ENCODE assay signal across 8 mouse cellular contexts in genomic region chr4:152072121-152072601, GRCm38 (mm10). TPM values are rescaled to one million over a fixed set of nuclear protein-coding genes. Genes with fewer than 3 reads are reported as not detected.
DNase-seq lines count a peak whose midpoint lies in the region; ATAC-seq and TF ChIP-seq lines count a peak whose summit lies in the region.

TSS of gene Plekhg5 (plus strand) at chr4:152072498.

- H3K4me2 ChIP-seq in hindbrain, embryonic 13.5 days, result no peak within 1 kb of the TSS
- H3K4me2 ChIP-seq in limb, embryonic 12.5 days, result no peak within 1 kb of the TSS
- no peak within 1 kb of the TSS for H3K4me2 ChIP-seq in stomach, embryonic 14.5 days (replicated peaks; ENCODE audit: low read depth, low read length)

- no peak for ATAC-seq in hindbrain, embryonic 13.5 days (ENCODE audit: low FRiP score)
- no peak for ATAC-seq in limb, embryonic 12.5 days (ENCODE audit: insufficient number of reproducible peaks, insufficient read depth, low FRiP score, low TSS enrichment, low read depth)
- no peak for ATAC-seq in stomach, embryonic 14.5 days (ENCODE audit: insufficient number of reproducible peaks, insufficient read depth, low FRiP score, low read depth)

- peaks cover 30% of the 10 kb centered on the region for H3K4me1 ChIP-seq in hindbrain, embryonic 13.5 days (replicated peaks)
- H3K4me1 ChIP-seq in limb, embryonic 12.5 days (replicated peaks), result peaks cover 24% of the 10 kb centered on the region
- H3K4me1 ChIP-seq in stomach, embryonic 14.5 days (ENCODE audit: control insufficient read depth, insufficient read depth, low read length), result peaks cover 7% of the 10 kb centered on the region; the same call in 1 of the 2 replicates

- peak within 1 kb of the TSS; percentile 51 for H3K27ac ChIP-seq in gastrocnemius, adult 2 months
- H3K27ac ChIP-seq in hindbrain, embryonic 13.5 days, result peak within 1 kb of the TSS; percentile 30; the same call in 1 of the 2 replicates
- 0 out of 2 replicates have a peak within 1 kb of the TSS, but pooled peaks have one; percentile 13 for H3K27ac ChIP-seq in limb, embryonic 12.5 days
- H3K27ac ChIP-seq in stomach, embryonic 14.5 days (ENCODE audit: low read length), result no peak within 1 kb of the TSS

- WGBS in hindbrain, embryonic 13.5 days, result 49% methylated on average over 10 of the region's 10 CpGs
- 67% methylated on average over 10 of the region's 10 CpGs for WGBS in limb, embryonic 12.5 days
- 63% methylated on average over 10 of the region's 10 CpGs for WGBS in stomach, embryonic 14.5 days

- H3K4me3 ChIP-seq in gastrocnemius, adult 2 months, result peak within 1 kb of the TSS; percentile 57
- H3K4me3 ChIP-seq in hindbrain, embryonic 13.5 days, result no peak within 1 kb of the TSS
- no peak within 1 kb of the TSS for H3K4me3 ChIP-seq in limb, embryonic 12.5 days (replicated peaks)
- H3K4me3 ChIP-seq in stomach, embryonic 14.5 days (ENCODE audit: low read depth, low read length), result no peak within 1 kb of the TSS

- intact Hi-C loops in gastrocnemius, adult 2 months (cut with DNase I), result no loop called here

- no peaks in the 10 kb centered on the region for H3K36me3 ChIP-seq in hindbrain, embryonic 13.5 days
- no peaks in the 10 kb centered on the region for H3K36me3 ChIP-seq in limb, embryonic 12.5 days
- H3K36me3 ChIP-seq in stomach, embryonic 14.5 days (ENCODE audit: control insufficient read depth, insufficient read depth, low read length), result no peaks in the 10 kb centered on the region

- no peak for TF ChIP-seq CTCF in gastrocnemius, adult 2 months (IDR thresholded peaks at IDR 0.05)

- no peak within 1 kb of the TSS for H3K9ac ChIP-seq in hindbrain, embryonic 13.5 days
- H3K9ac ChIP-seq in limb, embryonic 12.5 days (replicated peaks), result no peak within 1 kb of the TSS; the same call in 1 of the 2 replicates
- no peak within 1 kb of the TSS for H3K9ac ChIP-seq in stomach, embryonic 14.5 days (replicated peaks; ENCODE audit: low read depth, low read length)

- 0 out of 2 replicates have a peak, but pooled peaks cover under 1% of the 10 kb centered on the region for H3K27me3 ChIP-seq in hindbrain, embryonic 13.5 days
- no peaks in the 10 kb centered on the region for H3K27me3 ChIP-seq in limb, embryonic 12.5 days
- H3K27me3 ChIP-seq in stomach, embryonic 14.5 days (ENCODE audit: control insufficient read depth, insufficient read depth, low read length), result no peaks in the 10 kb centered on the region

- no peaks in the 10 kb centered on the region for H3K9me3 ChIP-seq in hindbrain, embryonic 13.5 days
- no peaks in the 10 kb centered on the region for H3K9me3 ChIP-seq in limb, embryonic 12.5 days
- H3K9me3 ChIP-seq in stomach, embryonic 14.5 days (ENCODE audit: control insufficient read depth, low read depth, low read length), result no peaks in the 10 kb centered on the region

- no peak for DNase-seq in frontal cortex, adult 2 months (ENCODE audit: extremely low spot score in 1 of 2, low spot score in 1 of 2)
- no peak for DNase-seq in frontal cortex, postnatal 10 days (ENCODE audit: low spot score in 2 of 2)
- peak; percentile 48 for DNase-seq in Muller cell, postnatal 12 days (ENCODE audit: inconsistent ontology term)
- DNase-seq in gastrocnemius, adult 2 months, result peak; percentile 79
- no peak for DNase-seq in B cell, adult 2 months

RNA-seq across cellular contexts. Expression of gene Plekhg5, which starts in this region (rescaled TPM):
- 41.1 and 49.7 TPM in 2 replicates for polyA plus RNA-seq in frontal cortex, adult 2 months (2012; rRNA removed)
- total RNA-seq in gastrocnemius, adult 2 months (2021), result 1 to 10 TPM; 4.9 to 6.6 TPM
- 10.2 and 10.9 TPM in 2 replicates for polyA plus RNA-seq in hindbrain, embryonic 13.5 days (2015; fragmentation: Nextera tagmentation; extraction: Ambion mirVana)
- polyA plus RNA-seq in limb, embryonic 12.5 days (2016; fragmentation: Nextera tagmentation; extraction: Ambion mirVana), result 17.4 and 17.7 TPM in 2 replicates
- polyA plus RNA-seq in stomach, embryonic 14.5 days (2014; fragmentation: Nextera tagmentation; extraction: Ambion mirVana), result 10.4 and 11.5 TPM in 2 replicates

Comparison
In these comparisons a context has a peak if more than half of its experiments do, and no peak if none do; other contexts are left out.
1. DNase-seq: peak in Muller cell, postnatal 12 days (single experiment) and gastrocnemius, adult 2 months (single experiment); none in frontal cortex, adult 2 months (0 of 2), frontal cortex, postnatal 10 days (0 of 2) and B cell, adult 2 months (0 of 2).